In the genomic region with DNA sequence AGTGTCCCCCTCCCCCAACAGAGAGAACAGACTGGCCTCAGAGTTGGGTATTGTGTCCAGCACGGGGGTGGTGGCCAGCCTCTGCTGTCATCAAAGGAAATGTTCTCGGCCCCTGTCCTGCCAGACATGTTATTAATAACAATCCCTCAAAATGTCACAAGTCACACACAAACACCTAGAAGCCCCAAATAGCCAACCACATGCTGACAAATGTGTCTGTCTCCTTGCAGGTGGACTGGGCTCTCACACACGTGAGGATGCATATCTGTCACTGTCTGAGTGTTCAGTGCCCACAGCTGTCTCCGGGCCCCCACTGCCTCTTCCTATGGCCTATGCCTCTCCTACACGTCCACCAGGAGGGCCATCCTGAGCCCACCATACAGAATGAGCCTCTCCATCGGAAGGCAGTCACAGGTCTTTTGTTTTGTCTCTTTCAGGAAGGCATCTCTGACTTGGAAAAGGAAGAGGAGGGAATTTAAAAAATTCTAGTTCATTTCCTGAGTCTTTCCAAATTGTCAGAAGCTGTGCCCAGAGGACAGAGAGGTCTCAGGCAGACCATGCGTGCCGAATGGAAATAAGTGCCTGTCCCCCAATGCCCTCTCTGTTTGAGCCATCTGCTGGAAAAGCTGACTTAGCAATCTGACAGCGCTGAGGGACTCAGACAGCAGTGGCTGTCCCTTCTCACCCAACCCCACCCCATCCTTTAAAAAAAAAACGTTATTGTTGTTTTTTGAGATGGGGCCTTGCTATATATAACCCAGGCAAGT, we compare ENCODE assay signal across 11 mouse cellular contexts. TPM values are rescaled to one million over a fixed set of nuclear protein-coding genes. Genes with fewer than 3 reads are reported as not detected.
DNase-seq lines count a peak whose midpoint lies in the region; ATAC-seq and TF ChIP-seq lines count a peak whose summit lies in the region.
"Had no signal": no experiment of that assay in that cellular context is flagged by ENCODE, and none has a peak within 500 bp of the region (broad histone marks: within the 10 kb centered on the region; RNA-seq: fewer than 3 reads in every experiment).

No protein-coding gene starts in this region.

- no peak for TF ChIP-seq POLR2A in kidney, adult 2 months (IDR thresholded peaks at IDR 0.05; ENCODE audit: low read depth, low read length)

- no peak for DNase-seq in forebrain, embryonic 10.5 days (ENCODE audit: extremely low spot score, low spot score)
- no peak for DNase-seq in forebrain, embryonic 14.5 days (ENCODE audit: low spot score)
- peak; percentile 70 for DNase-seq in kidney, adult 2 months
- peak; percentile 76 for DNase-seq in Muller cell, postnatal 12 days (ENCODE audit: inconsistent ontology term)
- no peak for DNase-seq in adrenal gland, adult 2 months
- no peak for DNase-seq in adrenal gland, postnatal 25 days
- DNase-seq: adrenal gland, adult 8-10 months had no signal

- ATAC-seq in forebrain, embryonic 14.5 days = no peak
- no peak for ATAC-seq in kidney, embryonic 16.5 days (ENCODE audit: low FRiP score, low TSS enrichment)
- ATAC-seq in kidney, embryonic 15.5 days (replicated peaks; ENCODE audit: low FRiP score) = no peak
- ATAC-seq: forebrain, embryonic 13.5 days had no signal

- no peaks in the 10 kb centered on the region for H3K9me3 ChIP-seq in forebrain, embryonic 10.5 days
- no peaks in the 10 kb centered on the region for H3K9me3 ChIP-seq in forebrain, embryonic 14.5 days (replicated peaks; ENCODE audit: control insufficient read depth, low read length)
- H3K9me3 ChIP-seq in kidney, embryonic 16.5 days (ENCODE audit: low read length) = no peaks in the 10 kb centered on the region
- no peaks in the 10 kb centered on the region for H3K9me3 ChIP-seq in kidney, embryonic 15.5 days (replicated peaks)
- H3K9me3 ChIP-seq: forebrain, embryonic 13.5 days had no signal

- no peak for TF ChIP-seq CTCF in kidney, adult 2 months (conservative IDR thresholded peaks at IDR 0.05; ENCODE audit: insufficient read depth, insufficient read length, low read depth, low read length)

- no peaks in the 10 kb centered on the region for H3K27me3 ChIP-seq in forebrain, embryonic 10.5 days (ENCODE audit: poor library complexity, severe bottlenecking)
- no peaks in the 10 kb centered on the region for H3K27me3 ChIP-seq in forebrain, embryonic 14.5 days (replicated peaks; ENCODE audit: control insufficient read depth, insufficient read depth, low read length)
- no peaks in the 10 kb centered on the region for H3K27me3 ChIP-seq in kidney, adult 2 months (replicated peaks; ENCODE audit: control insufficient read depth, insufficient read depth, low read length)
- H3K27me3 ChIP-seq in kidney, embryonic 16.5 days (ENCODE audit: insufficient read depth, low read length) = no peaks in the 10 kb centered on the region
- no peaks in the 10 kb centered on the region for H3K27me3 ChIP-seq in kidney, embryonic 15.5 days
- H3K27me3 ChIP-seq: forebrain, embryonic 13.5 days had no signal

- H3K4me1 ChIP-seq in forebrain, embryonic 10.5 days = peaks cover 25% of the 10 kb centered on the region
- peaks cover 6% of the 10 kb centered on the region for H3K4me1 ChIP-seq in forebrain, embryonic 14.5 days (ENCODE audit: control insufficient read depth, insufficient read depth, low read length)
- H3K4me1 ChIP-seq in kidney, adult 2 months (ENCODE audit: control insufficient read depth, insufficient read depth, low read length) = peaks cover 43% of the 10 kb centered on the region
- H3K4me1 ChIP-seq in kidney, embryonic 16.5 days (ENCODE audit: insufficient read depth, low read length) = peaks cover 31% of the 10 kb centered on the region
- peaks cover 38% of the 10 kb centered on the region for H3K4me1 ChIP-seq in kidney, embryonic 15.5 days

- peak overlapping the region; percentile 16; the same call in 1 of the 2 replicates for H3K27ac ChIP-seq in forebrain, embryonic 10.5 days
- H3K27ac ChIP-seq in forebrain, embryonic 14.5 days (ENCODE audit: low read depth, low read length) = no peak overlapping the region
- H3K27ac ChIP-seq in kidney, adult 2 months (ENCODE audit: insufficient read depth, low read depth, low read length) = peak overlapping the region; percentile 15
- no peak overlapping the region for H3K27ac ChIP-seq in kidney, embryonic 16.5 days (ENCODE audit: low read length)
- H3K27ac ChIP-seq in kidney, embryonic 15.5 days = peak overlapping the region; percentile 37; the same call in 1 of the 2 replicates
- H3K27ac ChIP-seq: forebrain, embryonic 13.5 days had no signal

- H3K4me3 ChIP-seq in forebrain, embryonic 10.5 days = no peak overlapping the region
- no peak overlapping the region for H3K4me3 ChIP-seq in forebrain, embryonic 14.5 days (ENCODE audit: low read depth, low read length)
- H3K4me3 ChIP-seq in kidney, adult 2 months (ENCODE audit: insufficient read depth, low read depth, low read length) = no peak overlapping the region
- no peak overlapping the region for H3K4me3 ChIP-seq in kidney, embryonic 16.5 days (ENCODE audit: low read length)
- H3K4me3 ChIP-seq in kidney, embryonic 15.5 days (replicated peaks) = no peak overlapping the region
- H3K4me3 ChIP-seq: forebrain, embryonic 13.5 days; myocyte had no signal

- no peaks in the 10 kb centered on the region for H3K36me3 ChIP-seq in forebrain, embryonic 10.5 days (replicated peaks)
- no peaks in the 10 kb centered on the region for H3K36me3 ChIP-seq in forebrain, embryonic 14.5 days (ENCODE audit: control insufficient read depth, insufficient read depth, low read length)
- no peaks in the 10 kb centered on the region for H3K36me3 ChIP-seq in kidney, adult 2 months (ENCODE audit: control insufficient read depth, insufficient read depth, low read length)
- no peaks in the 10 kb centered on the region for H3K36me3 ChIP-seq in kidney, embryonic 16.5 days (ENCODE audit: insufficient read depth, low read length)
- H3K36me3 ChIP-seq in kidney, embryonic 15.5 days = no peaks in the 10 kb centered on the region

- 52% methylated on average over 10 of the region's 10 CpGs for WGBS in forebrain, embryonic 10.5 days
- WGBS in forebrain, embryonic 14.5 days = 48% methylated on average over 10 of the region's 10 CpGs
- 51% methylated on average over 10 of the region's 10 CpGs for WGBS in kidney, adult 2 months
- WGBS in kidney, embryonic 16.5 days = 37% methylated on average over 10 of the region's 10 CpGs
- 35% methylated on average over 10 of the region's 10 CpGs for WGBS in kidney, embryonic 15.5 days

- no peak overlapping the region for H3K4me2 ChIP-seq in forebrain, embryonic 14.5 days (ENCODE audit: low read length)
- H3K4me2 ChIP-seq in kidney, embryonic 16.5 days (replicated peaks; ENCODE audit: low read depth, low read length) = no peak overlapping the region
- H3K4me2 ChIP-seq in kidney, embryonic 15.5 days = no peak overlapping the region
- H3K4me2 ChIP-seq: forebrain, embryonic 13.5 days had no signal

- no peak overlapping the region for H3K9ac ChIP-seq in forebrain, embryonic 14.5 days (ENCODE audit: low read length)
- no peak overlapping the region for H3K9ac ChIP-seq in kidney, embryonic 16.5 days (replicated peaks; ENCODE audit: low read length)
- H3K9ac ChIP-seq in kidney, embryonic 15.5 days = no peak overlapping the region
- H3K9ac ChIP-seq: forebrain, embryonic 13.5 days had no signal

RNA-seq across cellular contexts. Expression of gene Tomm20, which starts 30.9 kb away (rescaled TPM):
- 294 and 298 TPM in 2 replicates for polyA plus RNA-seq in forebrain, embryonic 10.5 days (2016; fragmentation: Nextera tagmentation; extraction: Ambion mirVana)
- polyA plus RNA-seq in forebrain, embryonic 14.5 days (2014; fragmentation: Nextera tagmentation; extraction: Ambion mirVana) = 218 and 229 TPM in 2 replicates
- 541 and 684 TPM in 2 replicates for polyA plus RNA-seq in kidney, adult 2 months (2012; rRNA removed)
- polyA plus RNA-seq in kidney, embryonic 16.5 days (2015; fragmentation: Nextera tagmentation; extraction: Ambion mirVana) = 258 and 264 TPM in 2 replicates
- 244 and 246 TPM in 2 replicates for polyA plus RNA-seq in kidney, embryonic 15.5 days (2015; fragmentation: Nextera tagmentation; extraction: Ambion mirVana)
- total RNA-seq in adrenal gland, adult 2 months (2021) = 100 to 1,000 TPM; 171 to 206 TPM
- 1,002 and 1,582 TPM in 2 replicates for polyA plus RNA-seq in adrenal gland, adult 2 months (2012; rRNA removed)
- total RNA-seq in adrenal gland, postnatal 25 days (2021) = 162 and 189 TPM in 2 replicates

RNA-seq across cellular contexts. Expression of gene Rbm34, which starts 56.1 kb away (rescaled TPM):
- polyA plus RNA-seq in forebrain, embryonic 10.5 days (2016; fragmentation: Nextera tagmentation; extraction: Ambion mirVana) = 26.1 and 26.5 TPM in 2 replicates
- 19.7 and 22.1 TPM in 2 replicates for polyA plus RNA-seq in forebrain, embryonic 14.5 days (2014; fragmentation: Nextera tagmentation; extraction: Ambion mirVana)
- polyA plus RNA-seq in kidney, adult 2 months (2012; rRNA removed) = 5.5 and 5.7 TPM in 2 replicates
- 20.1 and 20.5 TPM in 2 replicates for polyA plus RNA-seq in kidney, embryonic 16.5 days (2015; fragmentation: Nextera tagmentation; extraction: Ambion mirVana)
- polyA plus RNA-seq in kidney, embryonic 15.5 days (2015; fragmentation: Nextera tagmentation; extraction: Ambion mirVana) = 23.5 and 26.0 TPM in 2 replicates
- 10 to 100 TPM in 1 of 2 experiments, 1 to 10 TPM in 1; 9.2 to 12.1 TPM for total RNA-seq in adrenal gland, adult 2 months (2021)
- polyA plus RNA-seq in adrenal gland, adult 2 months (2012; rRNA removed) = 3.0 and 5.0 TPM in 2 replicates
- 13.0 and 15.4 TPM in 2 replicates for total RNA-seq in adrenal gland, postnatal 25 days (2021)

Comparison
In these comparisons a context has a peak if more than half of its experiments do, and no peak if none do; other contexts are left out.
1. H3K27ac ChIP-seq: peak in forebrain, embryonic 10.5 days (single experiment), kidney, adult 2 months (single experiment) and kidney, embryonic 15.5 days (single experiment); none in forebrain, embryonic 14.5 days (single experiment) and kidney, embryonic 16.5 days (single experiment).
2. DNase-seq: peak in kidney, adult 2 months (single experiment) and Muller cell, postnatal 12 days (single experiment); none in forebrain, embryonic 10.5 days (single experiment), forebrain, embryonic 14.5 days (single experiment), adrenal gland, adult 2 months (single experiment) and adrenal gland, postnatal 25 days (single experiment).